Mouse (Mus musculus) right cerebral cortex, postnatal 14 days (tissue): ENCODE results near the gene Shf.

Experiments
- DNase-seq: peaks from one replicate; pipeline ENCODE4 v3.0.0; 2022

The Shf gene

DNA sequence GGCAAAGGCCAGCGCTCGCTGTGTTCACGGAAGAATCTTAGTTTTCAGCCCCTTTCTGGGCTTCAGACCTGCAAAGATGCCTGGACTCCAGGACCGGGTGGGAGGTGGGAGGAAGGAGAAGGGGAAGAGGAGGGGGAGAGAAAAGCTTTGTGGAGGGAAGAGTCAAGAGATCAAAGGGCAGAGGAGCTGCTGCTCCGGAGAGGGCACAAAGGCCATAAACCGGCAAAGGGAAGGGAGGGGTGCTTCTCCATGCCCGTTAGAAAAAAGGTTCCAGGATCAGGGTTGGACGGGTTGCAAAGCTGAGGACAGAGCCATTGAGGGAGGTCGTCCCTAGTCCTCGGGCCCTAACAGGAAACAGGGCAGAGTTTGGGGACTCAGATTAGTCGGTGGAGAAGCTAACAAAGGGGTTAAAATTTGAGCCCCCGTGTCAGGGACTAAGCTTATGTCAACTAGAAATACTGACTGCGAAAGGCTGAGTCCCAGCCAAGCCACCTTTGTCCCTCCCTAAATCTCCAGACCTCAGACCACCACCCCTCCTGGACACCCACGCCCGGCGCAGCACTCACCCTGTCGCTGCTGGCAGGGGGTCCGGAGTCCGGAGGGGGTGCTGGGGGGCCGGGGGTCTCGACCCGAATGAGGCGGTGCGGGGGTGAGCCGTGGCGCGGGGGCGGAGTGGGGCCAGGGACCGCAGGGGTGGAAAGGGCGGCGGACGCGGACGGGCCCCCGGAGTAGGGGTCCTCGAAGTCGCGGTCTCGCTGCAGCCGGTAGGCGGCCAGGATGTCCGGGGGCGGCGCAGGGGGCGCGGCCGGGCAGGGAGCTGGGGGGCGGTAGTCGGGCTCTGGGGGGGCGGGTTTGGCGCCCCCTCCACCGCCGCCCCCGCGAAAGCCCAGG lies 636 bp downstream of the Shf start:
- peak; percentile 45 for DNase-seq

DNA sequence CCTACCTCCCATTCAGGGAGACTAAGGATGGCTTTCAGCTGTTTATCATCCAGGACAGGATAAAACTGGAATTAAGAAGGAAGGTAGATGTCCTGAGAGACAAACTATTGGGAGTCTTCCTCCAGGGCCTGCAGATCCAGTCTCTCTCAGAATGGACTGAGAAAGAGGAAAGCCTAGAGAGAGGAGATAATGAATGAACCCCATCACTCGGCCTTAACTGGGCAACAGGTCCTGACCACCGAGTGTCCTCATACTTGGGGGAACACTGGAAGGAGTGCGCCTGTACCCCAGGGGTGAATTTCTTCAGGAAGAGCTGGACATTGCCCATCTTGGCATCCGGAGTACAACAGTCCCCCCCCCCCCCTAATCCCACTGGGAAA lies 1.3 kb downstream of the Shf start:
- DNase-seq = no peak

DNA sequence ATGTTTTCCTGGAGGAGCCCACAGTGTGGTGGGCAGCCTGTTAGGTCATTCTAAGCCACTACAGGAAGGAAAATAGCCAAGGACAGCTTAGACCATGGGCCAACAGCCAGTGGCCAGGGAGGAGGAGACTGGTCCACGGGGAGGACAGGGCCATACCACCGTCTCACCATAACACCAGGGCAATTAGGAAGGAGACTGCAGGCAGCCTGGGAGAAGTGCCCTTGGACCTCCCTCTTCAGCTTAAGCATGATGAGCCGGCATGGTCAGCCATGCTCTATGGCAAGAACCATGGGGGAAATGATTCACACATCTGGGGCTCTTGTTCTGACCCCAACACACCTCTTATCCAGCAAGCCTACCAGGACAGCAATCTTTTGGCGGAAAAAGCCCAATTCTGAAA lies 1.8 kb downstream of the Shf start:
- DNase-seq = no peak

DNA sequence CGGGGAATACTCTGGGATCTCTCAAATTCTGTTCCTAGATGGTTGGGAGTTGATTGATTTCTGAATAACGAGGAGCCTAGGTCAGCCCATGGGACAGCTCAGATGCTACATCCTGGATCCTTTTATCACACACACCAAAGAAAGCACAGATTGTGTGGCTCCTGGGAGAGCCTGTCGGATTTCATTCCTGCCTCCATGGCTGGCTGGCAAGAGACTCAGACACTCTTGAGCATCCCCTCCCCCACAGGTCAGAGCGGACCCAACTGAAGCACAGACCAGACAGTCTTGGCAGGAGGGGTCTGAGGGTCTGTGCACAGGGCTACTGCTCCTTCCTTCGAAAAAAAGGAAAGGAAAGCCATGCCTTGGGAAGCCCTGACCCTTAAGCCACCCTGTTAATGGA lies 2.3 kb downstream of the Shf start:
- DNase-seq = no peak

DNA sequence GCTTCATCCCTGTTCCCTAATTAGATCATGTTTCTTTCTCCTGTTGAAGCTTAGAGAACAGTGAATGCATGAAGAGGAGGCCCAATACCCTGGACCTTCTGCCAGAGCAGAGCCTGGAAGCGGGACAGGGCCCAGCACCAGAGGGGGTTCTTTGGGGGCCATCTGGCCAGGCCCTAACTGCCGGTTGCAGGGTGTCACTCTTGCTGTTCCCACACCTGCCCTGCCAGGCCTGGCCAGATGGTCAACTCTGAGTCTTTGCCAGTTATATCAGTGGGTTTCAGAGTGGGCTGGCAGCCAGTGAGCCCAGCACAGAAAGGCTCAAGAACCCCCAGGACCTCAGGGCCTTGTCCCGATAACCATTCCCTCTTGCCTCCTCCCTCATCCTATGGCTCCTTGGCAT lies 2.9 kb downstream of the Shf start:
- no peak for DNase-seq

DNA sequence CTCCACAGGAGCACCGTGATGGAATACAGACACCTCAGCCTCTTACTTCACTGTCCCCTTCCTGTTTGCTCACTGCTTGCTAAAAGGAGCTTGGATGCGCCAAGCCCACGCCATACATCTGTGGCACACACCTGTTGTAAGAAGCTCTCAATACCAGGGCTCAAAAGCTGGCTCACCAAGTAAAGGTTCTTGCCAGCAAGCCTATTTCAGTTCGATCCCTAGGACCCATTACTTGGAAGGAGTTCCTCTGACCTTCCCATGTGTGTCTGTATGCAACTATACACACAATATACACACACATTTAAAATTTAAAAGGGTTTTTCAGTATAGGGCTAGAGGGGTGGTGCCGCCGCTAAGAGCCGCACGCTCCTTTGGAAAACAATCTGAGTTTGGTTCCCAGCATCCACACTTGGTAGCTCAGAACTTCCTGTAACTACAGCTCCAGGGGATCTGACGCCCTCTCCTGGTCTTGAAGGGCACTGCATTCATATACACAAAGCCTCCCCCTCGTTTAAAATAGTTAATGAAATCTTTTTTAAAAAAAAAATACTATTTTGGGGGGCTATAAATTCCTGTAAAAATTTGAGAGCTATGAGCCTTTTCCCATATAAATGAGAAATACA lies 3.6 kb downstream of the Shf start:
- DNase-seq = no peak

DNA sequence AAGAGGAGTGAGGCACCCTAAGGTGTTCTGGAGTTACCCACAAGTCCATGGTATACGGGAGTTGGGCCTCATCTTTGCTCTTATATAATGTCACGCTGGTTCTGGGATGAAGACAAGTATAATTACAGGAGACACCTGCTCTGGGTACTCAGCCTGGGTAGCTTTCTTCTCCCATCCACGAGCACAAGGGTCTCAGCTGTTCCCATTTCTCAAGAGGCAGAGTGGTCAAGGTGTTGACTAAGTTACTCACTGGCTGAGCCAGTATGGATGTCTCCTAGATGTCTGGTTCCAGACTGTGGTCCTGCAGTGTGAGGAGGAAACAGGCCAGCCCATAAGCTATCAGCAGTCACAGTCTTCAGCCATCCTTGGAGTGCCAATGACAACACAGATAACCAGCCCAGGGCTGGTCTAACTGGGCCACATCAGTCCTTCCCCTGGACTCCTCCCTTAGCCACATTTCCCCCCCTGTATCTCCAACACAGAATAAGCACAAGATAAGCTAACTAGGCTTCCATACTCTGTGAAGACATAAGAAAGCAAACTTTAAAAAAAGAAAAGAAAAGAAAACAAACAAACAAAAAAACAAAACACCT lies 4.5 kb downstream of the Shf start:
- DNase-seq = no peak

DNA sequence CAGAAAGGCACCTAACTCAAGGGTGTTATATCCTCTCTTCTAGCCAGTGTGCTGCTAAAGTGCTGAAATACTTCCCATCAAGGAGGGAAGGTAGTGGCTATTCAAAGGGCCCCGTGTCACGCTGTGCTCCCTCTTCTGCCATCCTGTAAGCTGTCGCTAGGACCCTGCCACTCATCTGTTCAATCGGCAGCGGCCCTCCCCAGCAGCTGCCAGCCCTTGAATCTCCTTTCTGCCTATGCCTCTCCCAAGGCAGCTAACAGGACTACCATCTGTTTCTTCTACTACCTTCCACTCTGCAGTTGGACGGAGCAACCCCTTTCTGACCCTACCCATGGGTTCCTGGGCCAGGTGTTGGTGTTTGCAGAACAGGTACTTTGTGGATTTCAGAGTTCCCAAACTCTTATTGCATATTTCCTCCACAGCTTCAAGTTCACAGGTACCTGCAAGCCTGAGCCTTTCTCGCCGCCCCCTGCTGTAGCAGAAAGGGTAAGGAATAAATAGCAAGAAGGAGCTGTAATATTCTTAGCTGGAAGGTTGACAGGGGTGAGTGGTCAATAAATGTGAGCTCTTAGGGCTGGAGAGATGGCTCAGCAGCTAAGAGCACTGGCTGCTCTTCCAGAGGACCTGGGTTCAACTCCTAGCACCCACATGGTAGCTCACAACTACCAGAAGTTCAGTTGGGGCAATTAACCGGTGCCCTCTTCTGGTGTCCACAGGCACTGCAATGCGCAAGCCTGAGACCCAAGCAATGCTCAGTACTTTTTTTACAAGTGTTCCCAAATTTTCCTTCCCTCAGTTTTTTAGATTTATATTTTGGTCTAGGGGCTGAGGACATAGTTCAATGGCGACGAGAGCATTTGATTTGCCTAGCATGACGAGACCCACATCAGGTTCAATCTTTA lies 6.1 kb downstream of the Shf start:
- DNase-seq = no peak

DNA sequence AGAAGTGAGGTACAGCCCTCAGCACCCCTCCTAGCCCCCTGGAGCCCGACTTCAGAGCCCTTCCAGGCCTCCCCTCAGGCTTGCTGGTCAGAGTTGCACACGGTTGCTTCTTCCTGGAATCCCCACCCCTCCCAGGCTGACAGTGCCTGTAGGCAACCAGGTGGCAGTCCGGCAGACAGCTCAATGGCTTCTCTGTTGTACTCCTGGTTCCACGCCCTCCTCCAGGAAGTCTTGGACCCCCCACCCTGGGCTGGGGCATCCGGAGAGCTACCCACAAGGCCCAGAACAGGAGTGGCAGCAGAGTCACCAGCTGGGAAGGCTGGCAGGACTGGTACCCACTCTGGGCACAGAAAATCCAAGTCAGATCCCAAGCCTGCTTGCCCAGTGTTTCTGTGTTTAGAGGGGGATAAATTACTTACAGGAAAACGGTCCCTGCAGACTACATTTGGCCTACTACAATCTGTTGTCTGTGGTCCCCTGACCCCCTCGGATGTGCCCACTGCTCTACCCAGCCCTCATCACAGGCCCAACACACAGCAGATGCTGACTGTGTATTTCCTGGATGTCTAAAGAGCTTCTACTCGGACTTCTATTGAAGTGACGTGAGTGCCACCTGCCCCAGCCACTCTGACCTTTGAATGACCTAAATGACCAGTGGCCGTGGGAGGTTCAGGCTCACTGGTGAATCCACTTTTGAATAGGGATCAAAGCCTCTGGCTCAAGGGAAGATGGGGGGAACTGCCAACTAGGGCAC lies 6.9 kb downstream of the Shf start:
- no peak for DNase-seq

DNA sequence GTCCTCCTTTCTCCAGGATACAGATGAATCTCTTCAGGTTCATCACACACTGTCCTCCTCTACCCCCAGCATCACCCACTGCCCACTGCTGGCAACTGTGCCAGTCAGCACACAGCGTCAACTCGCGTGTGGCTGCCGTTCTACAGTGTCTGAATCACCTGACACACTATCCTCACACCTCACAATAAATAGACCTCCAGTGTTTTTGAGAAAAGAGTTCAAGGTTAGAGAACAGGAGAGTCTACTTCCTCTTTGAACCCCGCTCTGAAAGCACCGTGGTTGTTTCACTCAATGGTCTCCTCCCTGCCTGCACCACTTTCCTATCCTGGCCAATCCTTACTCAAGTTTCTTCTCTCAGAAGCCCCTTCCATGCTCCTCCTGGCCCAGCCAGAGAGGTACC lies 7.8 kb downstream of the Shf start:
- no peak for DNase-seq

DNA sequence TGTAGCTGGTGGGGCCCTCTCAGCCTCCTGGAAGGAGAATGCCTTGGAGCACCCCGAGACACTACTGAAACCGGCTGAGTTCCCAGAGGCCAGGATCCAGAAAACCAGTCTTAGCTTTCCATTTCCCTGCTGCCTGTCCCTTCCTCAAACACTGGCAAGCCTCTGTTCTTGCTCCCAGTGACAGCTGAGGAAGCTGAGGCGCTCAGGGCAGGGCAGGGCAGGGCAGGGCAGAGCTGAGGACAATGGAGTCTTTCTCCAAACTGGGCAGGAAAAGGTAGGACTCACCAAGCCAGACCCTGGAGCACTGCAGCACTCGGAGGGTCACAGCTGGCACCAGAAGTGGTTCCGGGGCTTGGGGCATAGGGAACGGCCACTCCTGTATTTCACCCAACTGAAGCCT lies 8.7 kb downstream of the Shf start:
- no peak for DNase-seq

DNA sequence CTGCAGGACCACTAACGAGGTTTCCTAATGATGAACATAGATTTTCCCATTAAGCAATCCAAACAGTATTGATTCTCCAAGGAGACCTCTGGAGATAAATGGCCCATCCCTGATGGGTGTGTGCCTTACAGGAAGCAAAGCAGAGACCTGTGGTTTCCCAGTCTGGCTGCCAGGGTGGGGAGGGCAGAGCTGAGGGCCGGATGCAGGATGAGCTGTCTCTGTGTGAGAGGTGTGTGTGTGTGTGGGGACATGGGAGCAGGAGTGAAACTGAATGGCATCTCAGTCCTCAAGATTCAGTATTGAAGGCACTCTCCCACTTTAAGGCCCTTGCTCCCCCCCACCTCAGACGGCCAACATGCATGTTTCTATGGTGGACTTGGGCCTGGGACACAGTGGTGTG lies 12.8 kb downstream of the Shf start:
- no peak for DNase-seq

DNA sequence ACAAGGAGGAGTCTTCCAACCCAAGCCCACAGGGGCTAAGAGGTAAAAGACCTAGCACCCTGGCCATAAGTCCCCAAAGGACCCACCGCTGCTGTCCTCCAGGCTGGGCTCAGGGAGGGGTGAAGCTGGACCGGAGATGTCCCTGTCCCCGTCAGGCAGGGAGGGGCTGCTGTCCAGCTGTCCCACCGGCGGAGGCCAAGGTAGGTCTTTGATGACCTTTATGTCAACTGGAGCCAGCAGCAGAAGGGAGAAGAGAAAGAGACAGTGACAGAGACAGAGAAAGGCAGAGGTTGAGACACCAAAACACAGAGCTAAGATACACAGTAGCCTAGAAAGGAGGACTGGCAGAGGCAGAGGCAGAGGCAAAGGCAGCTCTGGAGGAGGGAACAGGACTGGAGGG lies 13.6 kb downstream of the Shf start:
- DNase-seq = no peak

DNA sequence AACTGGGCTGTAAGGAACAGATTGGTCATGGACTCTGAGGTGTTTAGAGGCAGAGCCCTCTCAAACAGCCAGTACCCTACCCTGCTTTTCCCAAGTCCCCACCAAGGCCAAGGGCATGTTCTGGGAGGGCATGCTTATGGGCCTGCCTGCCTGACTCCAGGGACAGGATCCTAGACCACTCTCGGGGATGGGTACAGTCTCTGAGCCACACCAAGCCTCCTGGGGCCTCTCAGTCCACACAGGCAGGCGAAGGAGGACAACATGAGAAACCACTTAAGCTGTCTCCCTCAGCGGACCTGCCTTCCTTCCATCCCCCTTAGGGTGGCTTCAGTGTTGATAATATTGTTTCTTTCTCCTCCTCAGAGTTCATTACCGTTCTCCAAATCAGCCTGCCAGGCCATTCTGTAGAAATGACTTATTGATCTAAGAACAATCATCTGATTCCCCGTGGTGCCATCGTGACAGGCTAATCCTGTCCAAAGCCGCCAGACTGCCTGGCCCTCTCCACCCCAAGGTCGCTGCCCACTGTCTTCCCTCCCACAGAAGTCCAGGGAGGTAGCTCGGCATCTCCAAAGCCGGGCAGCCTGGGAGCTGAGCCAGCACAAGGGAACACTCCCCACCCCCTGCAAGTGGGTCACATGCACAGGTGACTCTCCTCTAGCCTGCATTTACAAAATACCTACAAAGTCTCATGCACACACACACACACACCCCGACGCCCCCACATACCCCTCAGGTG lies 14.6 kb downstream of the Shf start:
- no peak for DNase-seq

DNA sequence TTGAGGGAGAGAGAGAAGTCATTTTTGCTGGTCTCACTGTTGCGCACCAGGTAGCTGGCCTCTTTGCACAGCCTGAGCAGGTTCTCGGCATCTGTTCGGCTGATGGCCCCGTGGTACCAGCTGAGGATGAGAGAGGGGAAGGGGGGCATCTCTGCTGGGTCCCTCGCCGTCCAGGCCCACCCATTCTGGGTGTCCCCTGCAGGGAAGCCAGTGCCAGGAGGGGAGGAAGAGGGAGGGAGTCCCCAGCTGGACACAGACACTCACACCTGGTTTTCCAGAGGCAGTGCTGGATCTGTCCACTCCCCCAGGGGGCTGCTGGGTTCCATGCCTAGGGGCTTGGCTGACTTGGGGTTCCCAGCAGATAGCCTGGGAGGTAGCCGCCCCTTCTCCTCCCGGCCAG lies 15.2 kb downstream of the Shf start:
- DNase-seq = no peak

DNA sequence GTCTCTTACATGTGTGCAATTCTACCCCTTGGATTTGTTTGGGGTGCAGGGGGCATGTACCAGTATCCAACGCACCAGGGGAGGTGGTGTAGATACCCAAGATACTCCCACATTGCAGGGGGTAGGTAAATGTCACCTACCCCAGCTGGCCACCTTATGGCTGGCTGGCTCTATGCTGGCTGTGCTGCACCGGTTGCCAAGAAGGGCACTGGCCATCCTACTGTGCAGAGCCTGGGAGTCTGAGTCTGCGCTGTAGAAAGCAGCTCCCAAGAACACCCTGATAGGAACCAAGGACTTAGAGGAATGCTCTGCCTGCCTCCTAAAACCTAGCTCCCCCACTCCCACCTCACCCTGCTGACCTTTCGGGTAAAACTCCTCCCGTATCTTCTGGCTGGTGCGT lies 16.0 kb downstream of the Shf start:
- no peak for DNase-seq

DNA sequence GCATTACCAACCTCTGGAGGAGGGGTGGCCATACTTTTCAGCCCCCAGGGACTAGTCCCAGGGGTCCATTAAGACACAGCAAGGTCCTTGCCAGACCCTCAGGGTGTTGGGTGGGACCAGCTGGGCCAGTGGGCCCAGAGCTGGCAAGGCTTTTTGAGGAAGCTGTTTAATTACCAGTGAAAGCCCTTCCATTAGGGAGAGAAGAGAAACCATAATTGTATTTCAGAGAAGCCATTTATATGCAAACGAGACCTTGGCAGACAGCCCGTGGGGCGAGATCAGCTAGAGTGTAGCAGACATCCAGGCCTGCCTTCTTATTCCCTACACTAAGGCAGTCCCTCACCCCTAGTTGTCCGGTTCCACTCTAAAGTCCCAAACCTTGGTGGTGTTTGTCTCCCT lies 17.0 kb downstream of the Shf start:
- peak; percentile 66 for DNase-seq

DNA sequence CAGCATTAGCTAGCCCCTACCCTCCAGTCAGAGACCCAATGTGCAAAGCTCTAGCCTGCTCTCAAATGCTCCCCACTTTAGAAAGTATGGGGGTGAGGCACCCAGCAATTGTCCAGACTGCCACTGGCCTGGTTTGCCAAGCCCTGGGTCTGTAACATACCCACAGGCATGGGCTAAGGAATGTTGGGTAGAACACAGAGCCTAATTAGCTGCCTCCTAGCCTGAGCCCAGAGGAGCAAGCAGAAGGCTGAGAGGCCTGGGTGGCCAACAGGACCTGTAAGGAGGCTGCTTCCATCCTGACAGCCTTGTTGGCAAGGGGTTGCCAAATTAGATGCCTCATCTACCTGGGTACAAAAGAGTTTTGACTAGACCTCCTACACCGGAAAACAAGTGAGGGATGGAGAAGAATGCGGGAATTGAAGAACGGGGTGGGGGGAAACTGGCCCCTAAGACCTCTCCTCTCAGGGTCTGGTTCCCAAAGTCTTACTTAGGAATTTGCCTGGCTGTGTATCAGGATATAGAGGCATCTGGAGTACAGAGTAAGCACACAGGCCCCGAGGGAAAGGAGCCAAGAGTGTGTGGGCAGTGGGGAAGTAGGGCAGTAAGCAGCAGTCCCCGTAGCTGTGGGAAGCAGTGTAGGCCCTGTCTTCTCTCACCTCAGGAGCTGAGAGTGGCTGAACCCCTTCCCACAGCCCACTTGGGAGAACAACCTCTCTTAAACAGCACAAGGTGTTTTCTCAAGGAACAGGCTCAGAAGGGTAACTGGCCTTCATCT lies 17.6 kb downstream of the Shf start:
- peak; percentile 77 for DNase-seq

DNA sequence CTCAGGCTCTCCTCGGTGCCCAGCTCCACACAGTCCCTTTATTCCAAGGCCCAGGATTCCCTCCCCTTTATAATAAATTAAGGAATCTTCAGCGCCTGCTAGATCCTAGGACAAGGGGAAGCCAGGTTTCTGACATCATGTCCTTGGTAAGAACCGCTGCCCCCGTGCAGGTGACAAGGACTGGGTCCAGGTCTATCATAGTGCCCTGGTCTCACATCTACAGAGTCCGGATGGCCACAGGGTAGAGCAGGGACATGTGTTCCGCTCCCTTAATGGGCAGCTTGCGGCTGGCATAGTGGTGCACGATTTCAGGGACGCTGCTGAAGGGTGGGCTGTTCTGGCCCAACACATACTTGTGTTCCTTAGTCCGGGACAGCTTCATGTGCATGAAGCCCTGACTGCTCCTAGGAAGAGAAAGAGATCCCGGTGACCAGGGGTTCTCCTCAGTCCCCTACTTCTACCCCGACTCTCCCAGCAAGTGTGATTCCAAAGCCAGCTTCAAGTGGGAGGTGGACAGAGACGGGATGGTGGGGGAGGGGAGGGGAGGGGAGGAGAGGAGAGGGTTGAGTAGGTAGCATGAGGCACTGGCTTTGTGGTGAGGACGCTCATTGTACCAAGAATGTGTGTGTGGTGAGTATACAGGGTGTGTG lies 19.7 kb downstream of the Shf start:
- no peak for DNase-seq

DNA sequence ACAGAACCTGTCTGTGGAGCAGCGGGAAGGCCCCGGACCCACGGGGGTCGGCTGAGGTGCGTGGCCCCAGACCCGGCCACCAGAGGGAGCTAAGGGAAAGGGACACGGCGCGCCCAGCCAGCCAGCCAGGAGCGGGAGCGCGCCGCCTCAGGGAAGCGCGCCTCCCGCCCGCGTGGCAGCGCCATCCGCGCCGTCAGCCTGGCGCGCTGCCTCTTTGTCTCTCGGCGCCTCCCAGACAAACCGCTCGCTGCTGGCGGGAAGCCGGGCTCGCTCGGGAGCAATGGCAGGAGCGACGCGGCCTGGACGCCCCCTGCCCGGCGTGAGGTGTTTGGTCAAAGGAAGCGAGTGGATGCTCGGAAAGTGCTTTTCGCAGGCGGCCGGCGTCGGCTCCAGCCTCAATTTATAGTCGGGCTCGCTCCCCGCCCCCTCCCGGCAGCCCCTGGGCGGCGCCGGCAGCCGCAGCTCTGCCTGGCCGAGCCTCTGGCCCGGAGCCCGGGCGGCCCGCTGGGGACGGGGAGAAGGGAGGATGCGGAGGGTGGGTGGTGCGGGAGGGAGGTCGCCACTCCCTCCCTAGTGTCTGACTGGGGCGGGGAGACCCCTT lies 20.3 kb downstream of the Shf start:
- peak; percentile 90 for DNase-seq
